Mouse (Mus musculus): ENCODE results near the gene Arsb.

DNA sequence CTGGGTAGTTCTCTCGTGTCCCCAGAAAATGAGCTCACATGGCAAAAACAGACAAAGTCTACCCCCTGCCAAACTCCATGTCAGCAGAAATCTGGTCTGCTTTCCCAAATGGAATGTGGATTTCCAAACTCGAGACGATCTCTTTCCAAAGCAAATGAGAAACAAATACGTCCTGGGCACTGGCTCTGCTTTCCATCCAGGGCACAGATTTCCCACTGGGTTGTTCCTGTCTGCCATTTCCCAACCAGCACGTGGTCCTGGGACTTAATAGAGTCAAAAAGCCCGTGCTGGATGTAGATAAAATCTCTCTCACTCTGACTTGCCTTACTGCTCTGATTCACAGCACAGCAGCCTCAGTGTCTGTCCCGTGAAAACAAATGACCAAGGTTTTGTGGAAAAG, 139.6 kb downstream of the Arsb start:
- TF ChIP-seq POLR2A (IDR thresholded peaks at IDR 0.05; ENCODE audit: borderline replicate concordance, low read depth, low read length) (no peak), CTCF (IDR thresholded peaks at IDR 0.05; ENCODE audit: low read depth, low read length) (no peak)
